Mouse (Mus musculus) embryonic stem cell, embryonic (primary cell): ENCODE data around the gene Rrm1.

Experiments used
- CTCF ChIA-PET, 4 experiments: fragments of 300-600 bp in 2 of 4; fragments of 350-600 bp in 2 of 4; sonication (Branson Sonifier 250); formaldehyde crosslinking; loops; one replicate each; lab custom pipeline; 2022; ENCODE audit warnings: inconsistent platforms in 2 of 4; lab: Charles Lee
- POLR2A ChIA-PET, 4 experiments: fragments of 300-600 bp in 2 of 4; fragments of 350-600 bp in 2 of 4; sonication (Branson Sonifier 250); formaldehyde crosslinking; loops; one replicate each; lab custom pipeline; 2022; ENCODE audit warnings: antibody characterized with exemption in 4 of 4, inconsistent platforms in 1 of 4; lab: Charles Lee

The Rrm1 gene

DNA sequence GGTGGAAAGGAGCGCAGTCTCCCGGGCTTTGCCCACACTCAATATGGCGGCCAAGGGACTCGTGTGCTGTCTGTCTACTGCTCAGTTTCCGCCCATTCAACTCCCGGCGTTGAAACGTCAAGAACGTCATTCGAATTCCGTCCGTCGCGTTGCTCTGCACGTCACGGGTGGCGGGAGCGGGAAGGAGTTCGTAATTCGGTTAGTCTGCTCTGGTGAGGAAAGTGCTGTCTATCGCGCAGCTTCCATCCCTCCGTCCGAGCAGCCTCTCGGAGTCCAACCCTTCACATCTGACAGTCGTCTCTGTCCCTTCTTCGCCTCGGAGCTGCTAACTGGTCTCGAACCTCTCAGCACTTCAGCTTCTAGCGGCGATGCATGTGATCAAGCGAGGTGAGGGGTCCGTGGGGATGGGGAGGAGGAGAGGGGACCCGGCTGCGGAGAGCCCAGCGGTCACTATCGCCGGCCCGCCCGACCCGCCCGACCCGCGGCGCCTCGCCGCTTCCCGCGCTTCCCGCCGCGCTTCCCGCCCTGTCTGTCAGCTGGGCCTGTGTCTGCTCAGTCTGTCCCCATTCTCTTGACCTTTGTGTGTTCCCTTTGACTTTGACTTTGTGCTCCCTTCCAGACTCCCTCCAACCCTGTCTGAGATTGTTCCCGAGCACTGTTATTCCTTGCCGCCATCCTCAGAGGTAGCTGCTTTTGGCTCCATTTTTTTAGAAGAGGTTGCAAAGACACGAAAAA, at the start of gene Rrm1:
TSS of gene Rrm1 (plus strand) at position 39 of the 735 bp plus-strand sequence.
- ChIA-PET POLR2A (interaction anchor here (0.6 to 2.0 kb wide), 25 partner anchors 13 to 775 kb away, joined by 3 to 8 read pairs (median 4); partner anchors contain the start of genes Nup98 (in 1 of the 4) and Pgap2 (in 1 of the 4)), CTCF (interaction anchor here in 2 of 4 experiments (0.8 kb wide), 2 partner anchors 36 to 443 kb away, joined by 3 to 9 read pairs; no protein-coding TSS in a partner anchor)

DNA sequence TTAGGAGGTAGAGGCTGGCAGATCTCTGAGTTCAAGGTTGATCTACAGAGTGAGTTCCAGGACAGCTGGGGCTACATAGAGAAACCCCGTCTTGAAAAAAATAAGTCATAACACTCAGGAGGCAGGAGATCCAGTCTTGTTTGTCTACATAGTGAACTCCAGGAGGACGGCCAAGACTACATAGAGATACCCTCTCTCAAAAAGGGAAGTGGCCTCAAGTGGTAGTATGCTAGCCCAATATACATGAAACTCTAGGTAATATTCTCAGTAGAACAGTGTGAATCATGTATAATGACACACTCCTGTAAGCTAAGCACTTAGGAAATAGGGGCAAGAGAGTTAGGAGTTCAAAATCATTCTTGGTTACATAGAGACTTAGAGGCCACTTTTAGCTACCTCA, 47.6 kb upstream of the Rrm1 start:
- POLR2A ChIA-PET, result no interaction called here
- CTCF ChIA-PET, result interaction anchor here in 1 of 4 experiments (0.7 kb wide), 1 partner anchor 9 kb away, joined by 4 read pairs; no protein-coding TSS in a partner anchor

DNA sequence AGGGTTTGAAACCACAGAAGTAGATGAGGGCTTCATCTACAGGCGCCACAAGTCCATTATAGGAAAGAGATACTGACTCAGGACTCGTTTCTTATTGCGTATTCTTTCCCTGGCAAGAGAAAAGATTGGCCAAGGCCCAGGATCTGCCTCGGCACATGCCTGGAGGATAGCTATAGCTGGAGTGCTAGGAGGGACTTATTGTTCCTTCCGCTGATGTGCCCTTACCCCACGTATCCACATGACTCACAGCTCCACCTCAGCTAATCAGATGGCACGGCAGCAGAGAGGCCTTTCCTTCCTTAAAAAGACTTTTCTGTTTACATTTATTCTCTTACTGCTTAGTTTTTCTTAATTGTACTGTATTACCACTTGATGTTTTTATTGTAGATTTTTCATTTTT, 45.6 kb upstream of the Rrm1 start:
- POLR2A ChIA-PET, result interaction anchor here in 2 of 4 experiments (1.4 kb wide), 2 partner anchors 106 to 126 kb away, joined by 4 read pairs; no protein-coding TSS in a partner anchor
- CTCF ChIA-PET, result no interaction called here

DNA sequence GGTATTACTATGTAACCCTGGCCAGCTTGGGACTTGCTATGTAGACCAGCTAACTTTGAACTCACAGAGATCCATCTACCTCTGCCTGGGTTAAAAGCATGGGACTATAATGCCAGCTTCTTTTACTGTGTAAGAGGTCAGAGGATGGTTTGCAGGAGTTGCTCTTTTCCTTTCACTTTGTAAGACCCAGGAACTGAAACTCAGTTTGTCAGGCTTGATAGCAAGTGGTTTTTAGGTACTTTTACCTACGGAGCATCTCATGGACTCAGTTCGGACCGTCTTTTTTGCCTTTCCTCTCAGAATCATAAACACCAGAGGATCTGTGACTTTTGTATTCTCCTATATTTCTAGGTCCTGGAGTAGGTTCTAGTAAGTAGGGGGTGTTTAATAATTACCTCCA, 45.2 kb upstream of the Rrm1 start:
- POLR2A ChIA-PET, result interaction anchor here in 2 of 4 experiments (1.3 to 1.4 kb wide), 2 partner anchors 79 to 107 kb away, joined by 3 to 4 read pairs; no protein-coding TSS in a partner anchor
- CTCF ChIA-PET, result no interaction called here

- CTCF ChIA-PET, result interaction anchor here in 1 of 4 experiments (0.7 kb wide), 1 partner anchor 141 kb away, joined by 3 read pairs; no protein-coding TSS in a partner anchor
Measured at GRCm38 (mm10) chr7:102399180-102399731, 42.2 kb upstream of the Rrm1 start.

GRCm38 (mm10) chr7:102404118-102404517, 37.4 kb upstream of the Rrm1 start:
- CTCF ChIA-PET, result interaction anchor here in 2 of 4 experiments (0.7 to 0.8 kb wide), 2 partner anchors 13 to 992 kb away, joined by 3 to 6 read pairs; no protein-coding TSS in a partner anchor
- POLR2A ChIA-PET, result interaction anchor here in 1 of 4 experiments (0.7 kb wide), 1 partner anchor 775 kb away, joined by 4 read pairs; no protein-coding TSS in a partner anchor

More at GRCm38 (mm10) chr7:102399180-102399731, 42.2 kb upstream of the Rrm1 start:
- POLR2A ChIA-PET, result interaction anchor here in 2 of 4 experiments (0.7 kb wide), 2 partner anchors 12 to 92 kb away, joined by 3 read pairs; no protein-coding TSS in a partner anchor

GRCm38 (mm10) chr7:102407440-102407839, 34.1 kb upstream of the Rrm1 start:
- ChIA-PET POLR2A (no interaction called here), CTCF (interaction anchor here in 1 of 4 experiments (1.5 kb wide), 1 partner anchor 10 kb away, joined by 3 read pairs; no protein-coding TSS in a partner anchor)

DNA sequence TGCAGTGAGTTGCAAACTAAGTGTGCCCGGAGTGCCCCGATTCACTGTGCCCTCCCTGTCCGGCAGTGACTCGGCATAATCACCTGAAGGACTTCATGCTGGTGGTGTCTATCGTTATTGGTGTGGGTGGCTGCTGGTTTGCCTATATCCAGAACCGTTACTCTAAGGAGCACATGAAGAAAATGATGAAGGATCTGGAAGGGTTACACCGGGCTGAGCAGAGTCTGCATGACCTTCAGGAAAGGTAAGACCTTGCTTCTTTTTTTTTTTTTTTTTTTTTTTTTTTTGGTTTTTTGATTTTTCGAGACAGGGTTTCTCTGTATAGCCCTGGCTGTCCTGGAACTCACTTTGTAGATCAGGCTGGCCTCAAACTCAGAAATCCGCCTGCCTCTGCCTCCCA, 26.2 kb upstream of the Rrm1 start:
- ChIA-PET CTCF (interaction anchor here in 3 of 4 experiments (0.7 to 3.1 kb wide), 7 partner anchors 10 to 158 kb away, joined by 3 to 32 read pairs (median 10); partner anchors contain the start of gene Stim1 (in 1 of the 3)), POLR2A (interaction anchor here (0.5 to 3.0 kb wide), 18 partner anchors 9 to 576 kb away, joined by 3 to 15 read pairs (median 4); partner anchors contain the start of genes Stim1 (in 3 of the 4) and Rrm1 (in 1 of the 4))

DNA sequence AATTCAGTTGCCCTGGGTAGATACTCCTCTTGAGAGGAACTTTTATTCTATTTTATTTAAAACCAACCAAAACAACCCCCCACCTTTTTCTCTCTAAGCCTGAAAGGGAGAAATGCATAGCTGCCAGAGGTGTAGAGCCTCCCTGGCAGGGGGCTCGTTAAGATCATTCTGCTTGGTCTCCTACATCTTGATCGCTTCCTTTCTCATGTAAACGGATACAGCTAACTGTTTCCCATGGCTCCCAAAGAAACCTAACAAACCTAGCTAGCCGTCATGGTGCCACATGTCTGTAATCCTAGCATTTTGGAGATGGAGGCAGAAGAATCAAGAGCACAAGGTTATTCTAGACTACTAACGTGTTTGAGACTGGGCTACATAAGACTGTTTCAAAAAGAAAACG, 25.7 kb upstream of the Rrm1 start:
- POLR2A ChIA-PET, result interaction anchor here (0.5 to 3.0 kb wide), 24 partner anchors 9 to 577 kb away, joined by 3 to 15 read pairs (median 4); partner anchors contain the start of genes Stim1 (in 3 of the 4), Rhog (in 1 of the 4) and Rrm1 (in 1 of the 4)
- CTCF ChIA-PET, result interaction anchor here (0.6 to 3.1 kb wide), 14 partner anchors 10 to 211 kb away, joined by 3 to 32 read pairs (median 4); partner anchors contain the start of gene Stim1 (in 2 of the 4)

GRCm38 (mm10) chr7:102417398-102417797, 24.1 kb upstream of the Rrm1 start:
- ChIA-PET CTCF (interaction anchor here (0.6 to 3.1 kb wide), 18 partner anchors 9 to 989 kb away, joined by 3 to 32 read pairs (median 4); partner anchors contain the start of gene Stim1 (in 3 of the 4)), POLR2A (interaction anchor here in 1 of 4 experiments (1.5 to 3.0 kb wide), 3 partner anchors 145 to 172 kb away, joined by 4 to 15 read pairs (median 7); no protein-coding TSS in a partner anchor)

DNA sequence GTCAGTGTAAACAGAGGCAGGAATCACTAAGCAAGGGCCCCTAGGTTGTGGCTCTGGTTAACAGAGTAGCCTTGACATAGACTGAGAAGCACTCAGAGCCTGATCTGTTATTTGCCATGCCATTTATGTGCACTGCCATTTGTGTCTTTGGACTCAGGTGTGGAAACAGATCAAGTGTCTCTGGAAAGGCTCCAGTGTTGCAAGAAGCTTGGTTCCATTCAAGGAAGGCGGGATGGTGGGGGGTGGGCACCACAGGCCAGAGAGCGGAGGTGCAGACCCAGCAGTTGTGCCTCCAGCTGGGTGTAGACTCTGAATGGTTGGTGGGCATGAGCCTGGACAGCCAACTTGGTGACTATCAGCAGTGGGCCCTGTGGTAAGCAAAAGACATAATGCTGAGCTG, 19.5 kb upstream of the Rrm1 start:
- CTCF ChIA-PET, result interaction anchor here in 3 of 4 experiments (0.5 to 1.2 kb wide), 4 partner anchors 155 to 211 kb away, joined by 3 to 10 read pairs (median 4); partner anchors contain the start of gene Stim1 (in 1 of the 3)
- POLR2A ChIA-PET, result interaction anchor here in 1 of 4 experiments (1.1 to 1.2 kb wide), 4 partner anchors 8 to 194 kb away, joined by 3 to 8 read pairs (median 3); partner anchors contain the start of gene Rrm1

GRCm38 (mm10) chr7:102425933-102426685, 15.4 kb upstream of the Rrm1 start:
- POLR2A ChIA-PET, result interaction anchor here in 3 of 4 experiments (0.5 to 1.6 kb wide), 7 partner anchors 10 to 193 kb away, joined by 3 to 6 read pairs (median 3); no protein-coding TSS in a partner anchor
- CTCF ChIA-PET, result interaction anchor here in 1 of 4 experiments (0.6 kb wide), 1 partner anchor 33 kb away, joined by 3 read pairs; no protein-coding TSS in a partner anchor

- ChIA-PET POLR2A (interaction anchor here in 1 of 4 experiments (1.2 kb wide), 1 partner anchor 185 kb away, joined by 3 read pairs; no protein-coding TSS in a partner anchor), CTCF (no interaction called here)
Measured at GRCm38 (mm10) chr7:102434344-102434743, 7.2 kb upstream of the Rrm1 start.

DNA sequence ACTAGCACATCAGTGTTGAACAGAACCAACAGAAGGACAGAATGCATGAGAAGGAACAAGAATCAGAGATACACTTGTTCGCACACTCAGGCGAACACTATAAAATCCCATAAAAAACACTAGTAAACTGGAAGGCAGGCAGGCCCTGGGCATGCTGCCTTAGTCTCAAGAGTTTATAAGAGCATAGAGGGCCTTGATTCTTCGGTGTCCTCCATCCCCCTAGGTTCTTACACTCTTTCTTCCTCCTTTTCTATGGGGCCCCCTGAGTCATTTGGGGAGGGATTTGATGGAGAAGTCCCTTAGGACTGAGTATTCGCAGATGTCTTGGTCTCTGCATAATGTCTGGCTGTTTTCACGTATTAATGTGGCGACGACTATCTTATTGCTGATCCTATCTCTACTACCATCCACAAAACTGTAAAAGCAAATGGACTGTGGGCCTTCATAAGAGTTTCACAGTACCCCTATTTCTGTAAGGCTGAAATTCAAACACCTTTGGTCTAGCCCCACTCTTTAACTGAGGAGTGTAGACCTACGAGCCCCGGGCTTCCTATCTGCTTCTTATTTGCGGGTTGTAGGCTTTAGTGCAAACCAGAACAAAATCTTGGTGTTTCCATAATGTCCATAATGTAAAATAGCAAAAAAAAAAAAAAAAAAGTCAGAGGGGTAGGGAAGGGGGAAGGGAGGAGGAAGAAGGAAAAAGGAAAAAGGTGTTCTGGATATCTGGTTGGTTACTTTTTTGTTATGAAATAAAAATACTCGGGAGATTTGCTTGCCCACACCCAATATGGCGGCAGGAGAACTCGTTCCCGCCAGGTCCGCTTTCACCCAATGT, 456 bp upstream of the Rrm1 start:
- POLR2A ChIA-PET, result interaction anchor here in 2 of 4 experiments (0.7 to 2.0 kb wide), 13 partner anchors 14 to 230 kb away, joined by 3 to 8 read pairs (median 4); no protein-coding TSS in a partner anchor
- CTCF ChIA-PET, result interaction anchor here in 1 of 4 experiments (0.8 kb wide), 1 partner anchor 36 kb away, joined by 3 read pairs; no protein-coding TSS in a partner anchor

DNA sequence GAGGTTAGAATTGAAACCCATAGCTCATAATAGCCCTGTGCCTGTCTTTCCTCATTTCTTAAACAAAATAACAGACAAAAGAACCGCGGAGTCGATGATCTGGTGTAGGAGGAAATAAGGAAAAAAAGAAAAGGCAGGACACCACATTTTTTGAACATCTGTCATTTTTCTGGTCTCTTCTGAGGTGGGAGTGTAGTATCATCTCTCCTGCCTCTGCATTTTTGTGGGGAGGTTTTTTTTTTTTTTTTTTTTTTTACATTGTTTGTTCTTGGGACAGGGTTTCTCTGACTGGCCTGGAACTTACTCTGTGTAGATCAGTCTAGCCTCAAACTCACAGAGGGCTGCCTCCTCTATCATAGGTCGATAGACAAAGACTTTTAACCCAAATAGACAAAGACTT, 937 bp downstream of the Rrm1 start:
- POLR2A ChIA-PET, result interaction anchor here (0.6 to 2.0 kb wide), 25 partner anchors 9 to 776 kb away, joined by 3 to 8 read pairs (median 4); partner anchors contain the start of genes Nup98 (in 1 of the 4) and Pgap2 (in 1 of the 4)
- CTCF ChIA-PET, result interaction anchor here in 1 of 4 experiments (0.8 kb wide), 1 partner anchor 443 kb away, joined by 9 read pairs; no protein-coding TSS in a partner anchor

DNA sequence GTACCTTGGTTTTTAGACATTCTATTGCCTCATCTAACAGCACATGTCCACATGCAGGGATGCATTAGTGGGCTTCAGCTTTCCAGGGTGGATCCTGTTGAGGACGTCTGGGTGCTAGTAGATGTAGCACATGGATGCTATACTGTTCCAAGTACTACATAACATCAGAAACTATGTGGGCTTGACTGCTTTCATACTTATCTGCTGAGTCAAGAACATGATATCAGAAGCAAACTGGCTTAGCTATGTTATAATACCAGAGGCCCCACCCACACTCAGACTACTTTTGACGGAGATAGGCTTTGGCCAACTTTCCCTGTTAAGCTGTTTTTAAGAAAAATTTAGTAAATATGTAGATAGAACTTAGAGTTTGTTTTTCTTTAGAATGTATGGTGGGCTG, 2.8 kb downstream of the Rrm1 start:
- ChIA-PET CTCF (interaction anchor here in 1 of 4 experiments (0.6 kb wide), 1 partner anchor 234 kb away, joined by 3 read pairs; no protein-coding TSS in a partner anchor), POLR2A (interaction anchor here in 2 of 4 experiments (0.9 to 5.7 kb wide), 6 partner anchors 12 to 234 kb away, joined by 3 to 31 read pairs (median 4); no protein-coding TSS in a partner anchor)
